Mouse (Mus musculus) Patski (cell line): ENCODE measurements around the gene Pgd. TPM values are rescaled to one million over a fixed set of nuclear protein-coding genes. Genes with fewer than 3 reads are reported as not detected.

Experiments
- ATAC-seq: fragments of 100-300 bp; one replicate; pipeline ENCODE4 v1.8.0; 2021
- CTCF ChIA-PET: fragments of 350-600 bp; sonication (Branson Sonifier 250); formaldehyde crosslinking; loops from one replicate; lab custom pipeline; 2022; ENCODE audit warnings: inconsistent platforms; lab: Charles Lee
- POLR2A ChIA-PET: fragments of 350-600 bp; sonication (Branson Sonifier 250); formaldehyde crosslinking; loops from one replicate; lab custom pipeline; 2022; ENCODE audit warnings: antibody characterized with exemption, inconsistent platforms; lab: Charles Lee
- DNase-seq: peaks from one replicate; pipeline ENCODE4 v3.0.0-alpha.2; 2011; ENCODE audit warnings: low read depth, low spot score
- H3K27me3 ChIP-seq: fragments of 371-371 bp; one replicate; pipeline ENCODE4 v1.5.1; 2021
- CTCF ChIP-seq: fragments of 100-300 bp; IDR thresholded peaks from one replicate; pipeline ENCODE4 v1.5.1; 2021
- in situ Hi-C: fragments of 300-500 bp; cut with MboI; formaldehyde crosslinking; loops from 3 replicates; pipeline ENCODE4 v1.11.1; 2018; ENCODE audit warnings: low pct_unique_long_range_greater_than_20kb, mixed read lengths
- polyA plus RNA-seq: library from polyadenylated mRNA; unstranded; gene quantifications from one replicate; pipeline ENCODE4 v1.2.3, GENCODE M21; 2021

The Pgd gene
- polyA plus RNA-seq, 1 experiment from 2014 or later, result 110 TPM

GRCm38 (mm10) chr4:149138515-149138914 is 28.1 kb downstream of the Pgd start:
- DNase-seq (no peak), ATAC-seq (no peak)
- in situ Hi-C loops, result loop anchor here (5.0 kb wide), 1 partner anchor 61 kb away; no protein-coding TSS in a partner anchor
- no peaks in the 10 kb centered on the region for H3K27me3 ChIP-seq
- TF ChIP-seq CTCF, result no peak
- POLR2A ChIA-PET, result no interaction called here
- CTCF ChIA-PET, result no interaction called here

- ATAC-seq (peak; percentile 76), DNase-seq (peak; percentile 53)
- CTCF ChIA-PET, result interaction anchor here (1.0 to 1.5 kb wide), 2 partner anchors 9 to 60 kb away, joined by 3 to 8 read pairs; no protein-coding TSS in a partner anchor
- no peaks in the 10 kb centered on the region for H3K27me3 ChIP-seq
- POLR2A ChIA-PET, result no interaction called here
- TF ChIP-seq CTCF, result peak; percentile 99
- in situ Hi-C loops, result loop anchor here (5.0 kb wide), 1 partner anchor 60 kb away; no protein-coding TSS in a partner anchor
Observed at GRCm38 (mm10) chr4:149136982-149137770, 29.4 kb downstream of the Pgd start, which contains the start of gene Cenps. Gene Cenps (minus strand): TSS chr4:149137629.

- DNase-seq (no peak), ATAC-seq (no peak)
- in situ Hi-C loops, result loop anchor here (5.0 kb wide), 1 partner anchor 59 kb away; no protein-coding TSS in a partner anchor
- TF ChIP-seq CTCF, result no peak
- no peaks in the 10 kb centered on the region for H3K27me3 ChIP-seq
- ChIA-PET CTCF (interaction anchor here (1.0 to 1.5 kb wide), 2 partner anchors 8 to 59 kb away, joined by 3 to 8 read pairs; no protein-coding TSS in a partner anchor), POLR2A (no interaction called here)
Observed at GRCm38 (mm10) chr4:149136116-149136850, 30.3 kb downstream of the Pgd start.

- POLR2A ChIA-PET, result no interaction called here
- H3K27me3 ChIP-seq, result no peaks in the 10 kb centered on the region
- in situ Hi-C loops, result no loop called here
- ATAC-seq (no peak), DNase-seq (no peak)
- no peak for TF ChIP-seq CTCF
- CTCF ChIA-PET, result interaction anchor here (1.5 kb wide), 1 partner anchor 56 kb away, joined by 4 read pairs; no protein-coding TSS in a partner anchor
Observed at GRCm38 (mm10) chr4:149133395-149133794, 33.2 kb downstream of the Pgd start.

GRCm38 (mm10) chr4:149131789-149132565 is 34.6 kb downstream of the Pgd start:
- no peaks in the 10 kb centered on the region for H3K27me3 ChIP-seq
- CTCF ChIA-PET, result no interaction called here
- TF ChIP-seq CTCF, result no peak
- no peak for DNase-seq
- no peak for ATAC-seq
- POLR2A ChIA-PET, result no interaction called here
- in situ Hi-C loops, result no loop called here

- POLR2A ChIA-PET, result no interaction called here
- in situ Hi-C loops, result no loop called here
- CTCF ChIA-PET, result interaction anchor here (1.9 kb wide), 1 partner anchor 14 kb away, joined by 4 read pairs; no protein-coding TSS in a partner anchor
- no peak for DNase-seq
- no peak for TF ChIP-seq CTCF
- no peaks in the 10 kb centered on the region for H3K27me3 ChIP-seq
- ATAC-seq, result no peak
Observed at GRCm38 (mm10) chr4:149131021-149131752, 35.4 kb downstream of the Pgd start.

GRCm38 (mm10) chr4:149128467-149128866 is 38.1 kb downstream of the Pgd start:
- CTCF ChIA-PET, result interaction anchor here (1.2 kb wide), 1 partner anchor 9 kb away, joined by 3 read pairs; the partner anchor contains the start of gene Cenps
- no peak for DNase-seq
- in situ Hi-C loops, result no loop called here
- POLR2A ChIA-PET, result no interaction called here
- no peaks in the 10 kb centered on the region for H3K27me3 ChIP-seq
- TF ChIP-seq CTCF, result no peak
- no peak for ATAC-seq

- TF ChIP-seq CTCF, result no peak
- POLR2A ChIA-PET, result no interaction called here
- ATAC-seq (no peak), DNase-seq (no peak)
- in situ Hi-C loops, result no loop called here
- CTCF ChIA-PET, result no interaction called here
- H3K27me3 ChIP-seq, result no peaks in the 10 kb centered on the region
Observed at GRCm38 (mm10) chr4:149126663-149127062, 39.9 kb downstream of the Pgd start, which contains the start of gene Cort. Gene Cort (minus strand): TSS chr4:149126763.

- no peak for DNase-seq
- no peaks in the 10 kb centered on the region for H3K27me3 ChIP-seq
- ChIA-PET POLR2A (no interaction called here), CTCF (no interaction called here)
- in situ Hi-C loops, result no loop called here
- no peak for TF ChIP-seq CTCF
- ATAC-seq, result no peak
Observed at GRCm38 (mm10) chr4:149126115-149126509, 40.5 kb downstream of the Pgd start.
